Mouse (Mus musculus) adrenal gland, adult 18-20 months (tissue): ENCODE measurements around the gene D11Wsu47e. TPM values are rescaled to one million over a fixed set of nuclear protein-coding genes. Genes with fewer than 3 reads are reported as not detected.

Experiments
- DNase-seq, 2 experiments: peaks; one replicate each; pipeline ENCODE4 v3.0.0; 2021 to 2022; ENCODE audit warnings: low spot score in 2 of 2
- total RNA-seq, 2 experiments: library from RNA; stranded (reverse); gene quantifications; 1 replicate in 1 of 2; 2 replicates in 1 of 2; pipeline ENCODE4 v1.2.3; 2021

Gene D11Wsu47e
- total RNA-seq, 2 experiments from 2014 or later = 14.3 to 17.1 TPM

GRCm38 (mm10) chr11:113664279-113664678 lies 19.9 kb upstream of the D11Wsu47e start:
- no peak for DNase-seq

GRCm38 (mm10) chr11:113666205-113666604 lies 18.0 kb upstream of the D11Wsu47e start:
- DNase-seq = no peak

GRCm38 (mm10) chr11:113666648-113667047 lies 17.6 kb upstream of the D11Wsu47e start:
- no peak for DNase-seq

GRCm38 (mm10) chr11:113667122-113667521 lies 17.1 kb upstream of the D11Wsu47e start:
- DNase-seq = no peak

GRCm38 (mm10) chr11:113667704-113668103 lies 16.5 kb upstream of the D11Wsu47e start:
- no peak for DNase-seq

- no peak for DNase-seq
Observed at GRCm38 (mm10) chr11:113668857-113669256, 15.4 kb upstream of the D11Wsu47e start.

GRCm38 (mm10) chr11:113669711-113670110 lies 14.5 kb upstream of the D11Wsu47e start:
- DNase-seq = no peak

- DNase-seq = no peak
Observed at GRCm38 (mm10) chr11:113673614-113674013, 10.6 kb upstream of the D11Wsu47e start.

GRCm38 (mm10) chr11:113674595-113674994 lies 9.6 kb upstream of the D11Wsu47e start:
- peak in 1 of 2 experiments; percentile 16 for DNase-seq

GRCm38 (mm10) chr11:113676847-113677246 lies 7.4 kb upstream of the D11Wsu47e start:
- no peak for DNase-seq

- no peak for DNase-seq
Observed at GRCm38 (mm10) chr11:113677378-113677777, 6.8 kb upstream of the D11Wsu47e start.

GRCm38 (mm10) chr11:113678373-113678772 lies 5.8 kb upstream of the D11Wsu47e start:
- DNase-seq = no peak

- no peak for DNase-seq
Observed at GRCm38 (mm10) chr11:113680954-113681353, 3.3 kb upstream of the D11Wsu47e start.

GRCm38 (mm10) chr11:113681979-113682378 lies 2.2 kb upstream of the D11Wsu47e start:
- DNase-seq = no peak

GRCm38 (mm10) chr11:113682897-113683626 lies 1.1 kb upstream of the D11Wsu47e start:
- DNase-seq = peak; percentile 59 to 61

GRCm38 (mm10) chr11:113683627-113683956 lies 620 bp upstream of the D11Wsu47e start:
- DNase-seq = no peak

GRCm38 (mm10) chr11:113684707-113685426 lies 655 bp downstream of the D11Wsu47e start:
- no peak for DNase-seq

GRCm38 (mm10) chr11:113687031-113687430 lies 2.8 kb downstream of the D11Wsu47e start:
- no peak for DNase-seq

- DNase-seq = no peak
Observed at GRCm38 (mm10) chr11:113690506-113690905, 6.3 kb downstream of the D11Wsu47e start.

GRCm38 (mm10) chr11:113691318-113691717 lies 7.1 kb downstream of the D11Wsu47e start:
- DNase-seq = peak in 1 of 2 experiments; percentile 19

- no peak for DNase-seq
Observed at GRCm38 (mm10) chr11:113691851-113692250, 7.6 kb downstream of the D11Wsu47e start.

- DNase-seq = no peak
Observed at GRCm38 (mm10) chr11:113697571-113697970, 13.4 kb downstream of the D11Wsu47e start.
